Mouse (Mus musculus) lung, adult 2 months (tissue): ENCODE data around the gene Erc2. TPM values are rescaled to one million over a fixed set of nuclear protein-coding genes. Genes with fewer than 3 reads are reported as not detected.

Experiments
- DNase-seq: peaks from one replicate; pipeline ENCODE4 v3.0.0; 2022
- H3K4me1 ChIP-seq: fragments of 200-500 bp; 2 replicates; pipeline ENCODE4 v1.6.1; 2011; ENCODE audit warnings: low read length; ENCODE audit not compliant: control insufficient read depth, insufficient read depth
- H3K4me3 ChIP-seq: fragments of 200-500 bp; replicated peaks from 2 replicates; pipeline ENCODE3; 2011; ENCODE audit warnings: low read depth, mild to moderate bottlenecking, control low read depth, low read length; ENCODE audit errors: extremely low read depth
- CTCF ChIP-seq: fragments of 200-500 bp; IDR thresholded peaks from 2 replicates; pipeline ENCODE4 v1.5.1; 2011; ENCODE audit warnings: mild to moderate bottlenecking, low read length, control low read depth; ENCODE audit not compliant: insufficient read depth
- POLR2A ChIP-seq: fragments of 200-500 bp; IDR thresholded peaks from 2 replicates; pipeline ENCODE4 v1.6.1; 2011; ENCODE audit warnings: low read depth, mild to moderate bottlenecking, control low read depth, low read length, borderline replicate concordance; ENCODE audit errors: extremely low read depth
- WGBS: fragments of 180-500 bp; shearing (Covaris S2); methylation state at CpG from one replicate; pipeline ENCODE4 v1.1.7; 2018; 5-methylcytosine and 5-hydroxymethylcytosine counted together
- polyA plus RNA-seq: library from polyadenylated mRNA; depleted of rRNA; stranded (reverse); fragments of >200 nt; gene quantifications from 2 replicates; pipeline ENCODE4 v1.2.3, GENCODE M21; 2012

Gene Erc2
- polyA plus RNA-seq, 1 experiment: 1.3 TPM

DNA sequence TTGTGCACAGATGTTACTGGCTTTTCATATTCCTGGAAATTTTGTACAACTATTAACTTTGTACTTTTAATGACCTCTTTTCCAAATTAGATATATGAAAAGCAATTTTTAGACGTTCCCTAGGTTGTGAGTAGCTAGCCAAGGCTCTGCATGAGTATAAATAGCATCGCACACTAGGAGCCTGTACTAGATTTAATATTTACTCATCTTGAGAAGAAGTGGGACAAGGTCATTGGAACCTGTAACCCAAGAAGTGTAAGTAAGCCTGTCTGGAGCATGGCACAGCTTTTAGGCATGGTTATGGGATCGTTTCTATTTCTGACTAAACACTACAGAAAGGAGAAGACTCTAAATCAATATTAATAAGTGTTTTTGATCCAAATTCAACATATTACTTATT, 36.4 kb downstream of the Erc2 start:
- TF ChIP-seq CTCF (no peak), POLR2A (no peak)
- Histone ChIP-seq H3K4me1 (no peaks in the 10 kb centered on the region), H3K4me3 (no peak overlapping the region)
- WGBS: 59% methylated on average over 3 of the region's 3 CpGs
- DNase-seq: no peak

DNA sequence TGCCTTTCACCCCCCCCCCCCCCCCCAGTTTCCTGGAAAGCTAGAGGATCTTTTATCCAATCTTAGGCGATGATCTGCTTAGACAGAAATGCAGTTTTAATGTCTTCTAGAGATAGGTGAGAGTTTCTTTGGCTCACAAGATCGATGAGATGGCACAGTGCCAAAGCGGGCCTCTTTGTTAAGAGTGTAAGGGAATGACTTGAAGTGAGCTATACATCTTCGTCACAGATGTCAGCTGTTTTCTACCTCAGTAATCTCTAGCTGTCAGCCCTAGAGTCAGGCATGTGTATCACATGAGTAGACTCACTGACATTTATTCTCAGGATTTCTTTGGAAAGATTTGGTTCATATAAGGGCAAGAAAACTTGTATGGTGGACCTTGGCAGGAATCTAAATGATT, 39.2 kb downstream of the Erc2 start:
- TF ChIP-seq POLR2A: no peak
- no peak for TF ChIP-seq CTCF
- 34% methylated on average over 4 of the region's 4 CpGs for WGBS
- no peak for DNase-seq
- Histone ChIP-seq H3K4me3 (no peak overlapping the region), H3K4me1 (no peaks in the 10 kb centered on the region)

DNA sequence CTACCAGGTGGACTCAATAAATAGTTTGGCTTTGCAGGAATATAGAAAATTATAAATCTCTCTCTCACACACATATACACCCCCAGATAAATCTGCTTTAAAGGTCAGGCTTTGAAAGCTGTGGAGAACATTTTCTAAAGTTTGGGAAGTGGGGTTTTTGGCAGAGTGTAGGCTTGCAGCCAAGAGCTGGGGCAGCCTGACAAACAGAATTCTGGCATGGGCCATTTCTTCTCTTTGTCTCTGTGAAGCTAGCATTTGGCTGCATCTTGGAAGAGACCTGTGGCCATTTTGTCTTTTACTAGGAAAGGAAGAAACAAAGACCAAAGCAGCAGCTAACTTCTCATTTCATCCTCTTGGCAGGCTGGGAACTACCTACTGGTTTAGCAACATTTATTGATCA, 40.0 kb downstream of the Erc2 start:
- TF ChIP-seq CTCF (no peak), POLR2A (no peak)
- DNase-seq: no peak

DNA sequence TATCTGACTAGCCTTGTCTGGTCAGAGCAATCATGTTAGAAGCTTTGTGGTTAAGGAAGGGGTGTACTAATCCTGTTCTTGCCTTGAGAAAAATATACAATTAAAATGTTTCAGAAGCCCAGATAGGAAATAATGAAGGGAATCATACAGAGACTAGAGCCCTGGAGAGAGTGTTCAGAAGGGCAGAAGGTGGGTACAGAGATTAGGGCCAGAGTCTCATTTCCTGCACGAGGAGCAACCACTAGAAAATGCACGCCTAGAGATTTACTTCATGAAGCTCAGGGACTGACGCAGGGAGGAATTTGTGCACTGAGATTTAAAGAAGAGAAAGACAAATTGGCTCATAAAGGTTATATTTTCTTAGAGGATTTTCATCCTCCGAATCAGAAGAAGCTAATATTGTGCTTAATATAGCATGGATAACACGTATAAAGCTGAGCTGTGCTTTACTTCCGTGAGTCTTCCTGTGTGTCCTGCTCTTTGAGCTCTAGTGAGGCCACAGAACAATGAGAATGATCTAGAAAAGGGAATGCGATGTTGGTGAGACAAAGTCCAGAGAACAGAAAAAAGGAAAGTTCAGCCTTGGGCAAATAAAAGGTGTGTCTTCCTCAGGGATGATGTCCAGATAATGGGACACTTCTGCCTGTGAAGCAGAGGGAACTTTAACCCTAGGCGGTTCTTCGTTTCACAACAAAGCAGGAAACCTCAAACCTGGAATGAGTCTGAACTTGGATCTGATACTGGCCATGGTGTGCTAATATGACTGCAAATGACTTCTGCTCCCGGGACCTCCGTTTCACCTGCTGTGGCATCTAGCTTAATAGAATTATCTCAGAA, 45.0 kb downstream of the Erc2 start:
- TF ChIP-seq CTCF: no peak
- no peak for TF ChIP-seq POLR2A
- Histone ChIP-seq H3K4me1 (no peaks in the 10 kb centered on the region), H3K4me3 (no peak overlapping the region)
- no peak for DNase-seq
- 78% methylated on average over 11 of the region's 11 CpGs for WGBS

More for the DNA sequence above, 40.0 kb downstream of the Erc2 start:
- Histone ChIP-seq H3K4me3 (no peak overlapping the region), H3K4me1 (no peaks in the 10 kb centered on the region)

DNA sequence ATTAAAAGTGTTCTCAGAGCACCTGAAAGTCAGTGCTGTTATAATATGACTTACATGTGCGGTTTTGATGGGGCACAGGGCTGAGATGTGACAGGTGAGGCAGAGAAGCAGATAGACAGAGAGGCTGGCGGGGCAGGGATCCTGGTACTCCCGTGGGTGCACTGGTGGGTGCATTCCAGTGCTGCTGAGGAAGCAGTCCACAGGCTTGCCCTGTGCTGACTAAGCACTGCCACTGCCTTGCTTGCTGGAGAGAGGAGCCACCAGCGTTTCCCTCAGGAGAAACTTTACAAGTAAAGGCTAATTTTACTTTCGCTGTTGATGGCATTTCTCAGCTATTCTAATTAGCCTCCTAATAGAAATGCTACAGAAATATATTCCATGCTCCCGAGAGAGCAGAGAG, 45.9 kb downstream of the Erc2 start:
- DNase-seq: no peak
- H3K4me3 ChIP-seq: no peak overlapping the region
- no peaks in the 10 kb centered on the region for H3K4me1 ChIP-seq
- 76% methylated on average over 6 of the region's 6 CpGs for WGBS
- no peak for TF ChIP-seq CTCF
- TF ChIP-seq POLR2A: no peak

DNA sequence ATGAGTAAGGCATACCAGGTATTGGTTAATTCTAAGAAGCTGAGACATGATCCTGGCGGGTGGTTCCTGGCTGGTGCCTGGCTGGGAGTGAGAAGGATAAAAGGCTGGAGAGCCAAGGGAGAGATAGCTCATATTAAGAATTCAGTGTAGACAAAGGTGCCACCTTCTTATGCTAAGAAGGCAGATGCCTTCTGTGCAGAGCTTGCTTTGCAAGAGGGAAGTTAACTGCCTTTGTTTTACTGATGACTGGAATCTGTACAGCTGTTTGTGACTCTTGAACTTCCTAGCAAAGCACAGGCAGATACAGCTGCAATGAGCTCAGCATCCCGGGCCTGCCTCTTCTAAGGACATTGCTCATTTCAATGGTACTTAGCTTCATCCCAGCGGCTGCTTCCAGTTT, 47.7 kb downstream of the Erc2 start:
- no peak for DNase-seq
- Histone ChIP-seq H3K4me1 (no peaks in the 10 kb centered on the region), H3K4me3 (no peak overlapping the region)
- no peak for TF ChIP-seq CTCF
- TF ChIP-seq POLR2A: no peak
- 76% methylated on average over 3 of the region's 3 CpGs for WGBS

DNA sequence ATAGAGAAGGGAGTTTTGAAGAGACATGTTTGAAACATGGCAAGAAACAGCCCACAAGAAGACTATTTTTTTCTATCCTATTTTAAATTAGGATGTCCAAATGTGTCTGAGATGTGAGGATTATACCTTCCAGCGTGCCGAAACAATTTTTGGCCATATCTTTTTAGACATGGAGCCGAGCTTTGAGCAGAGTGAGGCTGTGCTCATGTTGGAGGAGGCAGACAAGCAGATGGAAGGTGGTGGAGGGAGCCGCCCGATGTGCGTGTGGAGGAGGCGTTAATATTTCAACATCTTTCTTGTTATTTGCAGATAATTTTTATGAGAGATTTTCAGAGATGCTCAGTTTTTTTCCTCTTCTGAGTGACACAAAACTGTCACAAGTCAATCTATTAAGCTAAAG, 50.5 kb downstream of the Erc2 start:
- H3K4me3 ChIP-seq: no peak overlapping the region
- 87% methylated on average over 7 of the region's 7 CpGs for WGBS
- DNase-seq: no peak
- H3K4me1 ChIP-seq: no peaks in the 10 kb centered on the region
- TF ChIP-seq CTCF (no peak), POLR2A (no peak)

DNA sequence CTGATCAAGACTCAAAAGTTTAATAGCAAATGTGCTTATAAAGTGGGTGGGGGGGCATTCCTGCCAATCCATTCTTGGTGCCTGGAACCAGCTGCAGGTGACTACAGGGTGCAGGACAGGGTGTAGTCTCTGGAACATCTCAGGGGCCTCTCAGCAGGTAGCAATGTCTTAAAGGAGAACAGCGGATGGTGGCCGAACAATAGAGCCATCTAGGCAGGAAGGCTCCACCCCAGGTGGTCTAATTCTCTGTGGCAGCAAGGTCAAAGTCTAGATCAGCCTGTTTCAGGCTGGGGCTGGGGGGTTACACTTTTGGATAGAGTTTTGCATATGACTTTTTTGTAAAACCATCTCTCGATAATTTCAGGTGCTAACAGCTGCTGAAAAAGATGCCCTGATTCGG, 51.9 kb downstream of the Erc2 start:
- DNase-seq: no peak
- H3K4me3 ChIP-seq: no peak overlapping the region
- 80% methylated on average over 4 of the region's 4 CpGs for WGBS
- no peaks in the 10 kb centered on the region for H3K4me1 ChIP-seq
- TF ChIP-seq POLR2A (no peak), CTCF (no peak)

DNA sequence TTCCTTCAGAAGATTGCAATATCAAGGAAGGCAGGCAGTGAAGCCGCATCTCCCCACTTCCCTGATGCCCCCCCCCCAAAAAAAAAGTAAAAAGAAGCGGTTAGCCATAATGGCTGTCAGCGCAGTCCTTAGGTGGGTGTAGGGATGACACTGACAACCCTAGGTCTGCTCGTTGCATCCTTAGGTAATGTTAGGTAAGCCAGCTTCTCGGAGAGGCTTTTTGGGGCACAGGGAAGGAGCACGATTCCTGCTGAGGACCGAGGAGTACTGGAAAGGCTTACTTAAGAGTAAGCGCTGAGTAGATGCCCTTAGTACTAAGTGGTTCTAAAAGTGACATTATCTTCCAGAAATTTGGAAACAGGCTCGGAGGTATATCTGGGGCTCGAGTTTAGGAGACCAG, 52.3 kb downstream of the Erc2 start:
- no peak for TF ChIP-seq CTCF
- TF ChIP-seq POLR2A: no peak
- no peak overlapping the region for H3K4me3 ChIP-seq
- H3K4me1 ChIP-seq: no peaks in the 10 kb centered on the region
- 84% methylated on average over 10 of the region's 10 CpGs for WGBS
- DNase-seq: no peak

DNA sequence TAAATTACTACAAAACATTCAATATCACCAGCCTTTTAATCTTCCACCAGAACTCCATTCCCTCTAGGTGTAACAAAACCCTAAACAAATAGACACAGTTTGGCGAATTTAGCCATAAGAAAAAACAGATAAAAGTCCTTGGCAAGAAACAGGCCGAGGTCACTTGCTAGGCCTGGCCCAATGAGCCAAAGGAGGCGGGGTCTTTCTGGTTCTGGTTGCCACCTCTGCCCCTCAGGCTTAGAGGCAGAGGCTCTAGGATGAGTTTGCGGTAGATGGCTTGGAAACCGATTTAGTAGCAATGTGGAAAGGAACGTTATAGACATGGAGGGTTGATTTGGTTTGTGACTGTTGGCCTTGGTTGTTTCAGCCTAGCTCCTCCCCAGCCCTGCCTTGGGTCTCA, 52.8 kb downstream of the Erc2 start:
- no peak for TF ChIP-seq CTCF
- TF ChIP-seq POLR2A: no peak
- no peaks in the 10 kb centered on the region for H3K4me1 ChIP-seq
- H3K4me3 ChIP-seq: no peak overlapping the region
- no peak for DNase-seq
- WGBS: 81% methylated on average over 6 of the region's 6 CpGs

DNA sequence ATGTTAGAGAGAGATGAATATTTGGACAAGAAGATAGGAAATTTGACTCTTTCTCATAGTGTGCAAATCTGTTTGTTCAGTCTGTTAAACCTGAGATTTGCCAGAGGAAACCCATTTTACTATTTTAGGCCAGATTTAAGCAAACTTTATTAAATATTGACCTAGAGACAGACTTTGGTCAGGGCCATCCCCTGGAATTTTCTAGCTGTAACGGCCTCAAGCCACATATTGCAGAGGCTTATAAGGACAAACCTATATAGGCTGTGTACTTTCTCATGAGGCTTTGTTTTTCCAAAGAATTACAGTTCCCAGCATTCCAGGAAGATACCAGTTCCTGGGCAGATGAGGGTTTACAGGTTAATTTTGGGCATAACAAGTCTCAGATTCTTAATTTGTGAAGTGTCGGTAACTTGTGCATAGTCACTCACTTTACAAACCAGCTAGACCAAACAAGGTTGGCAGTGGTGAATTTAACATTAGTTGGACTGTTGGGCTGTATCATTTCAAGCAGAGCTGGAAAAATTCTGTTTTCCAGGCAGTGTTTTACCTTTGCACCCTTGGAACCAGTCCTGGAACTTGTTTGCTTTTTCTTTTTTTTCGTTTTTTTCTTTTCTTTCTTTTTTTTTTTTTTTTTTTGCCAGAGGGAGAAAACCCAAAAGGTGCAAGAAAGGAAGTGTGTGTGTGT, 60.3 kb downstream of the Erc2 start:
- DNase-seq: no peak
- no peak for TF ChIP-seq POLR2A
- TF ChIP-seq CTCF: no peak
- H3K4me3 ChIP-seq: no peak overlapping the region
- 70% methylated on average over 3 of the region's 3 CpGs for WGBS
- no peaks in the 10 kb centered on the region for H3K4me1 ChIP-seq
